Mouse (Mus musculus): ENCODE data around the gene Sept1. TPM values are rescaled to one million over a fixed set of nuclear protein-coding genes. Genes with fewer than 3 reads are reported as not detected.

The Sept1 gene
- total RNA-seq, 1 experiment from 2014 or later, result 8.3 TPM

- no peak for DNase-seq
Observed at GRCm38 (mm10) chr7:127218670-127219069, 14.3 kb downstream of the Sept1 start.

- DNase-seq, result no peak
Observed at GRCm38 (mm10) chr7:127217901-127218642, 14.9 kb downstream of the Sept1 start.

DNA sequence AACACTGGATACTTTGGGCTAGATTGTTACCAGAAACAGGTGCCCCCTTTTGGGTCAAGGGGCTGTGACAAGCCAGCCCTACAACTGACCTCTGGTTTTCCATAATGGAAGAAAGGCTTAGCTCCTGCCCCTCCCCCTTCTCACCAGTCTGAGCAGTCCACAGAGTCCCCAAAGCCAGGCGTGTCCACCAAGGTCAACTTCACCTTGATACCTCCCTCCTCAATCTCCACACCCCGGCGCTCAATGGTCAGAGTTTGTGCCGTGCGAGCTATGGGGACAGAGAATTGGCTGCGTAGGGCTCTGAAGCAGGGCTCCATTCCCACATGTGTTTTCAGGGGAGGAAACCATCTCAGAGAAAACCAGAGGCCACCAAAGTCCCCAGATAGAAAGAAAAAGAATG is 15.5 kb downstream of the Sept1 start:
- DNase-seq, result no peak

GRCm38 (mm10) chr7:127216307-127216706 is 16.6 kb downstream of the Sept1 start:
- no peak for DNase-seq

DNA sequence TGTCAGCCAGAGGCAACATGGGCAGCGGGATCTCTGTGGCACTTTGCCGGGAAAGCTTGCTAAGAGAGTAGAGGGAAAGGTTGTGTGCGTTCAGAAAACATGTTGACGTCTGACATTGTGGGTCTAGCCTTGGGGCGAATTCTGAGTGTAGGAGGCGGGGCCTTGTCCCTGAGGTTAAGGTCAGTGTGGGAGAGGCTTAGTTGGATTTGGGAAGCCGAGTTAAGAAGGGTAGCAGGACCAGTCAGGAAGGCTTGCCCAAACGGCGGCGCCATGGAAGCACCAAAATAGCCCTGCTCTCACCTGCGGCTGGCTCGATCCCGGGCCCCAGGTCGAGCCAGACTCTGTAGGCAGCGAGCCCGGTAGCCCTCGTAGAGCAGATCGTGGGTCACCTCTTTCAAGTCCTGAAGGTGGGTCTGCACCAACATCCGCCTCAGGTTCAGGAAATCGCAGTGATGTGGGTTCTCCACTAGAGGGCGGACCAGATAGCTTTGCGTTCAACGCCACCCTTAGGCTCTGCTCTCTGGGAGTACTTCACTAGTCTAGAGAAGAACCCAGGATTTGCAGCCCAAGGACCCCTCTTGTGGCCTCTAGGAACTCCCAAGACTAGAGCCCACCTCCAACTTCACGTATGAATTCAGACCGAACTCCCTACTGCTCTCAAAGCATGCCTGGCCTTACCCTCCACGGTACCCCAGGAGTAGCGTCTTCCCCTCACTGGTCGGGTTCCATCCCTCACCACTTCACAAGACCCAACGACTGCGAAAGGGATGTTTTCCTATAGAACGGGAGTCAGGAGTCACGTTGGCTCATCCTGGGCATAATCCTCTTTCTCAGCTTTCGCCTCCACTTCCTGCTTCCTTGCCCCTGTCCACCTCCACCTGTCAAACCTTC is 17.7 kb downstream of the Sept1 start:
- peak; percentile 38 for DNase-seq

- DNase-seq, result no peak
Observed at GRCm38 (mm10) chr7:127214521-127214920, 18.4 kb downstream of the Sept1 start.

- DNase-seq, result no peak
Observed at GRCm38 (mm10) chr7:127213930-127214329, 19.0 kb downstream of the Sept1 start.

DNA sequence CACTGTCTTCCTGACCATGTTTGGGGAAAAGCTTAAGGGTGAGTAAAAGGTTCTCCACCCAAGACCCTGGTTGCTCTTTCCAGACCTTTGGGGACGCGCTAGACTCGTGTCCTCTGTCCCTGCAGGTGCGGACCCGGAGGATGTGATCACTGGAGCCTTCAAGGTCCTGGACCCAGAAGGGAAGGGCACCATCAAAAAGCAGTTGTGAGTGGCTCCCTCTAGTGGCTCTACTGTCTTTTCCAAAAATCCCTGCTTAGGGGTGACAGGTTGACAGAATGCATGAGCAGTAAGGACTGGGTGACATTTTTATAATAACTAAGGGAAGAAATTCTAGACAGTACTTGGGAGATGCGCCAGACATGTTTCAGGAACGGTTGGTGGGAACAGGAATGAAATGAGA is 19.4 kb downstream of the Sept1 start:
- DNase-seq, result no peak

DNA sequence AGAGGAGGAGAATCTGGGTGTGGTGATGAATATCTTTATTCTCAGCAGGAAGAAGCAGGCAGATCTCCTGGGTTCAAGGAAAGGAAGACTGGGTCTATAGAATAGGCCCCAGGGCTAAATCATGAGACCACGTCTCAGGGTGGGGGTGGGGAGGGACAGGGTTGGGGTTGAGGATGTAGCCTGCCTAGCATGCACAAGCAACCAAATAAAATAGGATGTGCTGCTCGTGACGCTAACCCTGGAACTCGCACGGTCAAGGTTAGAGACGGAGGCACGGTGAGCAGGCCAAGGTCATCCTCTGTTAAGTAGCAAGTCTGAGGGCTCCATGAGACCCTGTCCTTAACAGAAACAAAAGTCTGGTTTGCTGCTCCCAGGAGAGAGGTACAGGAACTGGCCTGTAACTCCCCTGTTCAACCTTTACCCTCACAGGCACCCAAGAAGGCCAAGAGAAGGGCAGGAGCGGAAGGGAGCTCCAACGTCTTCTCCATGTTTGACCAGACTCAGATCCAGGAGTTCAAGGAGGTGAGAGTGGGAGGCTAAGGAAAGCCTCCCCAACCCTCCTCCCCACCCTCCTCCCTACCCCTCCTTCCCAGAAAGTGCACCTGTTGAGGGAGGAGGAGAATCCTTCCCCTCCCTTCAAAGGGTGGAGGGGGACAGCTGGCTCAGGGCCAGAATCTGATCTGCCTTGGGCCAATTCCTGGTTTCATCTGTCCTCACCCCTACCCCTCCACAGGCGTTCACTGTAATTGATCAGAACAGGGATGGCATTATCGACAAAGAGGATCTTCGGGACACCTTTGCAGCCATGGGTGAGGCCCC is 20.3 kb downstream of the Sept1 start:
- no peak for DNase-seq

DNA sequence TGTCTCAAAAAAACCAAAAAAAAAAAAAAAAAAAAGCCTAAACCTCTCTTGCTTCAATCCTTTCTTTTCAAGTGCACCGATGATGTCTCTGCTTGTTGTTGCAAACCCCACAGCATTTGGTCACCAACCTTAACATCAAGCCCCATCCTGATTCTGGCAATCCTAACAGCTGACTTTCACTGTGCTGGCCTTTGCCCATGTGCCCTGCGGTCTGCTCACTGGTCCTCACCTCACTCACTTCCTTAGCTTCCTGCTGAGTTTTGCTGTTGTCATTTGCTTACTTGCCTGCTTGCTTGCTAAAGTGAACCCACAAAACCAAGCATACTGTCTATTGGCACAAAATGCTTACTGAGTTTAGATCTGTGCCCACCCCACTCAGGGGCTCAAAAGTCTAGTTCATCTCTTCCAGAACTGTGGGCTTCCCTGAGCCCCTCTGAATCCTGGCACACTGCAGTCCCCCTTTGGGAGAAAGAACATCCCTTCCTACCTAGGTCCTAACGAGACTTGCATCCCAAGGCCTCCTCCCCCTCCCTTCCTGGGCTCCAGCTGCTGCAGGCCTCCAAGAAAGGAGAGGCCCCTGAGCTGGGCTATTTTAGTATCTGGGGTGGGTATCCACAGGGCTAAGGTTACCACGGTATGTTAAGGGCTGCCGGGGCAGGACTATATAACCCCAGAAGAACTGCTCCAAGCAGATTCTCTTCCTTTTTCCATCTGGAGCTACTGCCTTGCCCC is 21.8 kb downstream of the Sept1 start:
- no peak for DNase-seq

- no peak for DNase-seq
Observed at GRCm38 (mm10) chr7:127210266-127210665, 22.7 kb downstream of the Sept1 start.

DNA sequence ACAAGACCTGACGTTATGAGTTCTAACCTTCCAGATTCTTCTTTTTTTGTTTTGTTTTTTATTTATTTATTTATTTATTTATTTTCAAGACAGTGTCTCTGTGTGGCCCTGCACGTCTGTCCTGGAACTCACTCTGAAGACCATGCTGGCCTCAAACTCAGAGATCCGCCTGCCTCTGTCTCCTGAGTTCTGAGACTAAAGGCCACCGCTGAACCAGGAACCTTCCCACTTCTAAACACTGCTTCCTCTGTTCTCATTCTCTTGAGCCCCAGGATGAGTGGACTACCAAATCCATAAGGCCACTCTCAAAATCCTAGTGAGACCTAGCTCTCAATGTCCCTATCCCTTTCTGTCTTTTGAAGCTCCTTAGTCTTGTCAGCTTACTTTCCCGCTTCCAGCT is 23.1 kb downstream of the Sept1 start:
- no peak for DNase-seq

DNA sequence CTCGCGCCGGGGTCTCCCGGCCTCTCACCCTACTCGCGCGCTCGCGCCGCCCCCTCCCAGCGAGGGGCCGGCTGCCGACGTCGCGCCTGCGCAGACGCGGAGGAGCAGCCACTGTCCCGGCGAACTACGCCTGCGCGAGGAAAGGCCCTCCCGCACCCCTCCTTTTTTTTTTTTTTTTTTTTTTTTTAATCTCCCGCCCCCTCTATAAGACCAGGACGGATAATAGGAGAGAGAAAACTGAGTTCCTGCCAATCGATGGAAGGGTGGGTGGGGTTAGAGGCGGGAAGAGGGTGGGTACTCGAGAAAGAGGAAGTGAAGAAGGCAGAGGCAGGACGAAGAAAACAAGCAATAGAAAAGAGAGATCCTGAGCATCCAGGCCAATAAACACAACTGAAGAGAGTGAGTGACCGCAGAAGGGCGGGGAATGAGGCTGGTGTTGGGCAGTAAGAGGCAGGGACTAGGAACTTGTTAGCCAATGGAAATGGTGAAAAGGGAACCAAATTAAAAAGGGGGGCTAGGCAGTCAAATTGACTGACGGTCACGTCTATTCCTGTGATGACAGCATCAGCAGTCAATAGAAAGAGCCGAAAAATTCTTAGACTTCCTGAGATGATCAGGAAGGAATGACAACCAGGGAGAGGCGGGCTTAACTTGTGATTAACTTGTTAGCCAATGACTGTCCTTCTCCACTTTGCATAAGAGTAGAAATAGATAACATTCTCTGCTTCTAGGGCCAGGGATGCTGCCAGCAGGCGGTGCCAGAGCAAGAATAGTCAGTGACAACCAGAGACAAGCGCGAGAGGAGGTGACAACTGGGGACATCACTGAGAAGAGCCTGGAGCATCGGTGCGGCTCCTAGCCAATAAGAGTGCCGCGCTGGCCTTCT is 24.1 kb downstream of the Sept1 start, which contains the start of gene Mylpf:
Gene Mylpf, plus strand, starts transcription at position 338 of the 886 bp plus-strand sequence.
- peak; percentile 97 for DNase-seq

- no peak for DNase-seq
Observed at GRCm38 (mm10) chr7:127208295-127208552, 24.7 kb downstream of the Sept1 start, which contains the start of gene Tbc1d10b. TSS of gene Tbc1d10b (minus strand) at chr7:127208468.

GRCm38 (mm10) chr7:127207374-127208294 is 25.3 kb downstream of the Sept1 start:
- peak; percentile 41 for DNase-seq

DNA sequence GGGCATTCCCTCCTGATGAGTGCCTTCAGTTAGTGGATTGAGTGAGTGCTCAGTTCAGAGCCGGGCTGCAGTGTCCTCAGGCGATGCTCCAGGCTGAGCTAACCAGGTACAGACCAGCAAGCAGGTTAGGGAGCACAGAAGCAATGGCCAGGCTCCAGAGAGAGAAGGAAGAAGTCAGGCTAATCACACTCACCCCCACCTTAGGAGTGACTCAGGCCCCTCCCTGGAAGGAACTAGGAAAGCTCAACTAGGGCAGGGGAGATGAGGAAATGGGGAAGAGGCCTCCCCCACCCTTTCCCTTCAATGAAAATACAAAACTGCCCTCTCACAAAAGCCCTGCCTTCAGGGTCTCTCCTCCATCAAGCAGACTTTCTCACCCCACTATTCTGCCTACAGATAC is 26.3 kb downstream of the Sept1 start:
- no peak for DNase-seq

DNA sequence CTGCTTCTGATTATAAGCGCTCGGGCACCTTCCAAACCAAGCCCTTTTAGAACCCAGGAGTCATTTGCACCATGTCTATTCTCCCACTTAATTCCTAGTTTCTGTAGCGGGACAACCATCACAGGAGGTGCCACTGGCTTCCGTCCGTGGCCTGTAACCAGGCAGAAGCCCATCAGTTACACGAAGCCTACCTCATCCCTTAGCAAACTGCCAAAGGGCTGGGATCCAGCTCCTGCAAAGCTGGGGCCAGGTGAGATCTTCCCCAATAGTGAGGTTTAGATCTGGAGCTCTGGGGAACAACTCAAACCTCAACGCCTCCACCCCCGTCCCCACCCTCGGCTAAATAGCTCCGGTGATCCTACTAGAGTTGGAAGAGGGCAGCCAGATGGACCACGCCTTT is 36.4 kb downstream of the Sept1 start:
- no peak for DNase-seq

- DNase-seq, result peak; percentile 92
Observed at GRCm38 (mm10) chr7:127195544-127196295, 37.2 kb downstream of the Sept1 start, which contains the start of gene Cd2bp2. TSS of gene Cd2bp2 (minus strand) at chr7:127196050.

- DNase-seq, result no peak
Observed at GRCm38 (mm10) chr7:127194633-127195029, 38.3 kb downstream of the Sept1 start.

Measured in adrenal gland, postnatal 25 days (tissue).